Mouse (Mus musculus) layer of hippocampus, adult 11-12 months (tissue): ENCODE results near the gene Syde2.
"Not testable (repeated sequence)": the region's sequence is repeated elsewhere in the genome, so short reads cannot be mapped to it uniquely, and the experiment has no call there.

Experiments used
- DNase-seq: peaks from one replicate; pipeline ENCODE4 v3.0.0; 2022; ENCODE audit warnings: low spot score

The Syde2 gene

GRCm38 (mm10) chr3:145987268-145987969 is at the start of gene Syde2:
Syde2 (plus strand) TSS chr3:145987870.
- DNase-seq, result peak; percentile 55

DNA sequence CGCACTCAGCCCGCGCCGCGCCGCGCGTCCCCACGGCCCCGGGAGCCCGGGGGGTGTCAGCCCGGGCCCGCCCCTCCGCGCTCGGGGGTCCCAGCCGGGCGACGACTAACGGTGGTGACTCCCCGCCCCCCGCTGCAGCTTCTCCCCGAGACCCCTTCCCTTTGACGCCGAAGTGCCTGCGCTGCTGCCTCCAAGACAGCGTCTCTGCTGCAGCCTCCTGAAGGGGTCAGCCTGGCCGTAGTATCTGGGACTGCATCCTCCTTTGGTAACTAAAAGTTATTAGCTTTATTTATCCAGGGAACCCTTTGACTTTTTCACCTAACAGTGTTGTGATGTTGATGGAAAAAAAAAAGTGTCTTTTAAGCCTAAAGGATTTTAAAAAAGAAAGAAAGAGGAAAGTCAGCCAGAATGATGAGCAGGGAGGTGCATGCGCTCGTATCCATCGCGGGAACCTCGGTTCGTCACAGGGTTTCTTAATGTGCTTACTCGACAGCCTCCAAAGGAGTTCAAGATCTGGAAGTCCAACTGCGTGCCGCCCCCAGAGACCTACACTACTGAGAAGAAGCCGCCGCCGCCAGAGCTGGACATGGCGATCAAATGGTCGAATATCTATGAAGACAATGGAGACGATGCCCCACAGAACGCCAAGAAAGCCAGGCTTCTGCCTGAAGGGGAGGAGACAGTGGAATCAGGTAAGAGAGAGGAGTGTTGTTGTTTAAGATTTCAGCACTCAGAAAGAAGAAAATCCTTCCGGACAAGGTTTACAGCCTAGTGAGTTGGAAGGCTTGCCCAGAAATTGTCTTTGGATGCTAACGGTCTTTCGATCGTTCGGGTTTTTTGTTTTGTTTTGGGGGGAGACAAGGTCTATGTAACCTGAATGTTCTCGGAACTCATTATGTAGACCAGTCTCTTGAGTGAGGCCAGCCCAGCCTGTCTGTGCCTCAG is 49.0 kb upstream of the Syde2 start:
- no peak for DNase-seq

GRCm38 (mm10) chr3:145939402-145939801 is 48.3 kb upstream of the Syde2 start:
- no peak for DNase-seq

DNA sequence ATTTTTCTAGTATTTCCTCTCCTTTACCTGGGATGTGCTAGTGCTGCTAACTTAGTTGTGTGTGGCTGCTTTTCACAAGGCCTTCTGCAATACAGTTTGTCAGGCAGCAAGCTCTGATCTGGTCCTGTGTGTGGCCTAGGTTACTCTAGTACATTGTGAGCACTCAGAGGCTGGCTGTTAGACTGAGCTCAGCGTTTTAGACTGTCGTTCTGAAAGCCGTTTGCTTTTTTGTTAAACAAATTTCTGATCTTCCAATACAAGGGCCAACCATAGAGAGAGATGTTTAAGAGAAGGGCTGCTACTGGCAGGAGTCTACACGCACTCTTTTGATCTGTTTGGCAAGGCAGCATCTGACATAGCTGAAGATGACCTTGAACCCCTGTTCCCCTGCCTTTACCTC is 47.7 kb upstream of the Syde2 start:
- no peak for DNase-seq

- DNase-seq, result peak; percentile 72
Measured at GRCm38 (mm10) chr3:145941971-145942370, 45.7 kb upstream of the Syde2 start.

DNA sequence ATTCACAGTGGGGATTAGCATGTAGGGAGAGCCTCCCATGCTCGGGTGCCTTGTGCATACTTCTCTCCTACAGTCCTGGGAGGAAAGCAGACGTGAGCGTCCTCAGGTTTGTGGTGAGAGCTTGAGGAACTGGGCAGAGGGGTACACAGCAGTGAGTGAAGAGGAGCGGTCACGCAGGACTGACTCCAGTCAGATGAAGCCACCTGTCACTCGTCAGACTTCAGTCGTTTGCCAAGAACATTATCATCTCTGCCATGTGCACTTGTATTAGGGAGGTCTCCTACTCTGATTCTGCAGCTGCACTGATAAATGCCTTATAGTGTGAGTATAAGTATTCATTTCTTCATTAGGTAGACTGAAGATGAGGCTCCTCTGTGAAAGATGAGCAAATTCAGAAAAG is 43.3 kb upstream of the Syde2 start:
- no peak for DNase-seq

GRCm38 (mm10) chr3:145945904-145946303 is 41.8 kb upstream of the Syde2 start:
- DNase-seq, result no peak

DNA sequence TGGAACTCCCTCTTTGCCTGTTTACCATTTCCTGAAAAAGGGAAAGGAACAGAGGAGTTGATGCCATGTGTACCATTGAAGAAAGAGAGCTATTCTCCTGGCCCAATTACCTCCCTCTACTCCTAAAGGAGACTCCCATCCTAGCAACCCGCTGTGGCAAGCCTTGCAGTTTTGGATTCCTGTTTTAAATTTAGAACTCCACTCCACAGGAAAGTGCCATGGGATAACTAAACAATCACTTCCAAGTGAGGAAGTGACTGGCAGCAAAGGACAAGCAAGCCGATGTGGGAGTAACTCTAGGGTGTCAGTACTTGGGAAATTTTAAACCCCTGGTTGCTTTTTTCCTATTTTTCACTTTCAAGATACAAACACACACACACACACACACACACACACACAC is 41.0 kb upstream of the Syde2 start:
- DNase-seq, result no peak

- no peak for DNase-seq
Measured at GRCm38 (mm10) chr3:145947539-145948204, 40.0 kb upstream of the Syde2 start.

DNA sequence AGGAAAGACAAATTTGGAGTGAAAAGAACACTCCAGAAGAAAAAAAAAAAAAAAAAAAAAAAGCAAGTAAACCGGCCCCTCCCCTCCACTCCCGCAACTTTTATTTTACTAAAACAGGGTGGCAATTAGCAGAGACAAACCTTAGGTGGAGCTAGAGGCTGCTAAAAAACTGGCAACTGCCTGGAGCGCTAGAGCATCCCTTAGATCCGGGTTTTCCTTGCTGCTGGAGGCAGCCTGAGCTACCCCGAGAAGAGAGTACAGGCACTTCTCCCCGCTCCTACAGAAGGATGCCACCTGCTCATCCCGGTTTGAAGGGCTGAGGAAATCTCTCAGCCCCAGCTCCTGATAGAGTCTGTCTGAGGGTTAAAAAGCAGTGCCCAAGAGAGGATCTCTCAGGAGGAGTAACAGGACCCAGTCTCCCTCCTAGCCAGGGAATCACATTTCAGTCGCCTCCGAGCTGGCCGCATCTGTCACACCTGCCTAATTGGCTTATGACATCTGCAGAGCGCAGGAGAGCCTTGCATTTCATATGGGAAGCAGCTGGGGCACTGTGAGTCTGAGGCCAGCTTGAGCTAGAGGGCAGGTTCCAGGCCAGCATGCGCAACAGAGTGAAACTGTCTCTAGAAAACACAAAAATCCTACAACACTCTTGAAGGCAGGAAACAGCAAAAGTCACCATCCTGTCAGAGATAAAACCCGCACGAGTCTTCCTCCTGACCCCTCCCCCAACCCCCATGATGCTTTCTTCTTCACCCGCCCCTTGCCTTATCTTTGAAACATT is 37.4 kb upstream of the Syde2 start:
- DNase-seq, result peak; percentile 53

GRCm38 (mm10) chr3:145950815-145951130 is 36.9 kb upstream of the Syde2 start:
- no peak for DNase-seq

GRCm38 (mm10) chr3:145951287-145952165 is 36.1 kb upstream of the Syde2 start:
- DNase-seq, result no peak

DNA sequence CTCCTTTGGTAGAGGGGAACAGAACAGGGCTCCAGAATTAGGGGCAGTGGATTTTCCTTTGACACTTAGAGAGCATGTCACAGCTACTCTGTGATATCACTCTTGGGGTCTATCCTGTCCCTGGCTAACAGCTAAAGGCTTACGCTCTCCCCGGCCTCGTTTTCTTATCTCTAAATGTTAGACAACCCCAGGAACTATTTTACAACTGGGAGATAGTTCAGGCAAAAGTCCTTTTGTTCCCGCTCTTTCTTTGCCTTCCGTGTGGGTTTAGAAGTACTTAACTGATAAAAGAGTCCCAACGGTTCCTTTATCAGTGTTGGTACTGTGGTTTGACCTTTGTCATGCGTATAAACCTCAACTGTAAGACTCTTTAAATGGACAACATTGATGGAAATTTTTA is 34.7 kb upstream of the Syde2 start:
- DNase-seq, result no peak

- DNase-seq, result no peak
Measured at GRCm38 (mm10) chr3:145953411-145953810, 34.3 kb upstream of the Syde2 start.

- DNase-seq, result peak; percentile 33
Measured at GRCm38 (mm10) chr3:145959824-145960223, 27.8 kb upstream of the Syde2 start.

- DNase-seq, result no peak
Measured at GRCm38 (mm10) chr3:145962411-145962810, 25.3 kb upstream of the Syde2 start.

GRCm38 (mm10) chr3:145963101-145964017 is 24.3 kb upstream of the Syde2 start:
- DNase-seq, result no peak

DNA sequence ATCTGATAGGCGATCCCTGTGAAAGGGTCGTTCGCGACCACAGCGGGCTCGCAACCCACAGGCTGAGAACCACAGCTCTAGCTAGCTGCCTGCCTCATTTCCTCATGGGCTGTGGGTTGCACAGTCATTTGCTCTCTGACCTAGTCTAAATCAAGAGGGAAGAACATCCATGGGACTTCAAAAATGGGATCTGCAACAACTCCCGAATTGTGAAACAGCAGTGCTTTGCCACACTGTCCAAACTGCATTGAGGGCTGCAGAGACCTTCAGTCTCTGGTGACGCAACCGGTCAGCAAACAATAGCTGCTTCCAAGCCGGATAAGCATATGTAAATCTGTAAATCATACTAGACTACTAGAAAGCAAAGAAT is 23.7 kb upstream of the Syde2 start:
- no peak for DNase-seq

DNA sequence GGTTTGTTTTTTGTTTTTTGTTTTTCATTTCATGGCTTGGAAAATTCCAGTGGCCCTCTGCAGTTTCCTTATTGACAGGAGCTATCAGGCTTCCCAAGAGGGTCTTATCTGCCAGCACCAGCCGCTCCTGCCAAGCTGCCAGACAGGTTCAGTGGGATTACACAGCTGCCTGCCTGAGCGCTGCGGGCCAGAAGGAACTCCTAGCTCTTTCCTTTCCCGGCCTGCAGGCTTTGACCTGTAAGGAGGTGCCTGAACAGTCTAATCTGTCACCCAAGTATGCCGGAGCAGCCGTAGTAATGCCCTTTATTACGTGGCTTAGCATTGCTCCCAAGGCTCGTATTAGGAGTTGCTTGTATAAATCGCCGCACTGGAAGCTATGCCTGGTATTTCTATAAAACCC is 23.2 kb upstream of the Syde2 start:
- no peak for DNase-seq

DNA sequence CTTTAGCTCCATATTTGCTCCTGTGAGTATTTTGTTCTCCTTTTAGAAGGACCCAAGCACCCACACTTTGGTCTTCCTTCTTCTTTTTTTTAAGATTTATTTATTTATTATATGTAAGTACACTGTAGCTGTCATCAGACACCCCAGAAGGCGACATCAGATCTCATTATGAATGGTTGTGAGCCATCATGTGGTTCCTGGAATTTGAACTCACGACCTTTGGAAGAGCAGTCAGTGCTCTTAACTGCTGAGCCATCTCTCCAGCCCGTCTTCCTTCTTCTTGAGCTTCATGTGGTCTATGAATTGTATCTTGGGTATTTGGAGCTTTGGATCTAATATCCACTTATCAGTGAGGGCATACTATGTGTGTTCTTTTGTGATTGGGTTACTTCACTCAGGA is 22.1 kb upstream of the Syde2 start:
- not testable (repeated sequence) for DNase-seq
